Mouse (Mus musculus): ENCODE results near the gene Ces1g.

Ces1g gene

DNA sequence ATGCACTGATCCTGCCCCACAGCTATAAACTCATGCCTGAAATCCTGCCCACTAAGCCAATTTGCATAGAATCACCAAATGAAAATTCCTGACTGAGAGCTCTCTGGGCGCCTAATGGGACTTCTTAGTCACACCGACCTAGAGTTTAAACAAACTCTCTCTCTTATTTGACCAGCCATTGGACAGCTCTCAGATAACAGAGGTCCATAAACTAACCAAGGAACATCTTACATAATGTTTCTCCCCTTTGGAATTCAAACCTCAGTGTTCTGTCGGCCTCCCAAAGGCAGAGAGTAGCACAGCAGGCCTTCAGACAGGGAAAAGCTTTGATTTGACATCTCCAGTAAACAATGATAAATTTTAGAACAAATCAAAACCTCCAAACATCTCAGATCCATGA is at the start of gene Ces1g:
Gene Ces1g (minus strand): TSS at position 102 of the 400 bp plus-strand sequence.
- DNase-seq (ENCODE audit: low spot score) = no peak

DNA sequence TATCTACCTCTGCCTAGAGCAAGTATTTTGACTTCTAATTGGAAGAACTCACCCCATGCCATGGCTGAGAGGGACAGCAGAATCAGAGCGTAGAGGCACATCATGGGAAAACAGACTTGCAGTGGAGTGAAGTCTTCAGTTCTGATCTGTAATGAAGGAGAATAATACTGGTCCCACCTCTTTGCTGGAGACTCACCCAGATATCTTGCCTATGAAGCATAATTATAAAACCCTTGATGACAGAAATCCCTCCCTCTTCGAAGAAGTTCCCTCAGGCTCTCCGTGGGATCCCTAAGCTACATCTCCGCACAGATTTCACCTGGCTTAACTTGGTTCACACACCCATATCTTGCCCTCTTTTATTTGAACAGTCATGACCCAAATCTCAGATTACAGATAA is 42.5 kb upstream of the Ces1g start, which contains the start of gene Ces1h:
Gene Ces1h (minus strand): TSS at position 101 of the 400 bp plus-strand sequence.
- DNase-seq (ENCODE audit: low spot score) = no peak

DNA sequence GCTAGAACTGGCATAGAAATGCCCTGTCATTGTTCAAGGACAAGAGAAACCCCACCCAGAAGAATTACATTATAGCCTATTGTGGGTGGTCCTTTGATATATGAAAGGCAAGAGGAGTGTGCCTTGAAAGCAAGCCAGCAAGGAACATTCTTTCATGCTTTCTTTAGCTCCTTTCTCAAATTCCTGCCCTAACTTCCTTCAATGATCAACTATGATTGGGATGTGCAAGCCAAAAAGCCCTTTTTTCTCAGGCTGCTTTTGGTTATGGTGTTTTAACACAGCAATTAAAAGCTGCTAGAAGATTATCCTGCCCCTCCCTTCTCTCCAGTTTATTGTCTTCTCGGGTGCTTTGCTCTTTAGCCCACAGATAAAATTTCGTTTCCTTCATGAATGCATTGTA is 32.4 kb upstream of the Ces1g start:
- DNase-seq (ENCODE audit: low spot score) = no peak

DNA sequence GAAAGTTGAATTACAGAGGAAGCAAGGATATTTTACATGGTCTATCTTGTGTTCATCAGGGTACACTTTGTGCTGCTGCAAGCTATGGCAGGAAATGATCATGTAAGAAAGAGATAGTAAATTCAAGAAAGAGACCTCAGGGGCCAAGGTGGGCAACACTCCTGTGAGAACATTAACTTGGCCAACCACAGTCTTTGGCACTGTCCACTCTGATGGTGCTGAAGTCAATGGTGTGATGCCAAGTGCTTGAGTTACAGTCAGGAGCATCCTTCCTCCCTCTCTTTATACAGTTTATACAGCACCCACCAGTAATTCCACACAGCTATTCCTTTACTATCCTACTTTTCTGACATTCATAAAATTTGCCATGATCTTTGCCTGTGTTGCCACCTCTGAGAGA is 23.0 kb upstream of the Ces1g start:
- DNase-seq (ENCODE audit: low spot score) = no peak

DNA sequence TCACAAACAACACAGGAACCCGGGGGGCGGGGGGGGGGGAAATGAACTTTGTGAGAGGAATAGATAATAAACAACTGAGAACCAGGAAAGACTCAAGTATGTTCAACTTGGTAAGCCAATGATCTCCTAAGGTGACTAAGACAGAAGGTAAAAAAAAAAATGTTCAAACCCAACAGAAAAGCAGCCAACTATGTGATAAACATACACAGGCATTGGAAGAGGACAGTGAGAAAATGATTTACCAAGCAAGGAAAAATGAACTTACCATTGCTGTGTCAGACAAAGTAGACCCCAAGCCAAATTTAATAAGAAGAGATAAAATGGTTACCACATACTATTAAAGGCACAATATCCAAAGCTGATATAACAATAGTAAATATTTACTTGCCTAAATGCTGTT is 2.4 kb upstream of the Ces1g start:
- DNase-seq (ENCODE audit: low spot score) = no peak

DNA sequence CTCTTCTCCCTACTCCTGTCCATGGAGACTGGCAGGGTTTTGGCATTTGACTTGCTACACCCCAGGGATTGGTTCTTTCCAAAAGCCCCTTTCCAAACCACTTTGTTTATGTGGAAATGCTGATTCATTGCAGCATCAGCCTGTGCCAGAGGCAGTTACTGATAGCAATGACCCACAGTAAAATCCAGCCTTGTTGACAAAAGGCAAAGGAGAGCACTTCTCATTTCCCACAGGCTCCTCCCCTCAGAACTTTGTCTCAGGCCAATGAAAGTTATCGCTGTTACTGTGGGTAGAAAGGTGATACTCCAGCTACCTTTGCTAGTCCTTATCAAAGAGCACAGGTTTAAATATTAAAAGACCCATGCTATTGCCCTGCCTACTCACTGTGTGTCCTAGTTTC is 4.4 kb downstream of the Ces1g start:
- no peak for DNase-seq (ENCODE audit: low spot score)

DNA sequence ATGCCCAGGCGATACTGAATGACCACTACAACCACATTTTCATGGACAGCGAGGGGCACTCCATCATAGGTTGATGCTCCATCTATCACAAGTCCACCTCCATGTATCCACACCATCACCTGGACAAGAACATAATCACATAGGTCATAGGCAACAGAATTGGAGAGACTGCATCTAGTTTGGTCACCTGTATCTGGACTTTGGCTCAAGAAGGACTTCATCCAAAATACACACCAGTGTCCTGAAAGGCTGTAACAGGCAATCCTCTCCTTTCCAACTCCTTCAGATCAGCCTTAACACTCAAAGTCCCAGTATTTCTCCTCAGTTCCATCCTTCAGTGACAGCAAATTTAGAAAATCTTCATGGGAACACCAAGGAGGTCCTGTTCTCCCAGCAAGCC is 6.0 kb downstream of the Ces1g start:
- DNase-seq (ENCODE audit: low spot score) = no peak

DNA sequence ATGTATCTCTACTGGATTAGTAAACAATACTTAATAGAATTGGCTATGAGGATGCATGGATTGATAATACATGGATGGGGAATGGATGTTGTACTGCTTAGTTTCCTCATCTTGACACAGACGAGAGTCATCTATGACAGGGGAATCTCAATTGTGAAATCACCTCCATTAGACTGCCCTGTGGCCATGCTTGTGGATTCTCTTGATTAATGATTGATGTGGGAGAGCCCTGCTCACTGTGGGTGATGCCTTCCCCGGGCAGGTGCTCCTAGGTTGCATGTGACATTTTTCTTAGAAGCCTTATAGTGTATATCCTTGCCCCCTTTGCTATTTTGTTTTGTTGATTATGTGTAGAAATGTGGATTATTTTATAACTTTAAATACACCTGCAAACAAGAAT is 12.0 kb downstream of the Ces1g start:
- DNase-seq (ENCODE audit: low spot score) = no peak

DNA sequence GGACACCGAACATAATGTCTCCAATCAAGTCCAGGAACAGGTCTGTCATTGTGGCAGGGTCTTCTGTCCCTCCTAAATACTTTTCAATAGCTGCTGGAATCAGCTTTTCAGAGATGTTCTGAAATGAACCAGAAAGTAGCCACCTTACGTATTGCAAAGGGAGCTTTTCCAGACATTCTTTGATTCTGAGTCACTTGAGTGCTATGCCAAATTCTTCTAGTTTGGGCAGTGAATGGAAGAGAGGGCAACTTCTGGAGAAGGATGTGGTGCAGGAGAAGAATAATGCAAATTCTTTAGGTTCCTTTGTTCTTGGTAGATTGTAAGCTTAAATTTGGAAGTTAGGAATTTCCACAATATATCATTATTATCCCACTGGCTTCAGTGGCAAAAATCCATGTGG is 20.1 kb downstream of the Ces1g start:
- no peak for DNase-seq (ENCODE audit: low spot score)

DNA sequence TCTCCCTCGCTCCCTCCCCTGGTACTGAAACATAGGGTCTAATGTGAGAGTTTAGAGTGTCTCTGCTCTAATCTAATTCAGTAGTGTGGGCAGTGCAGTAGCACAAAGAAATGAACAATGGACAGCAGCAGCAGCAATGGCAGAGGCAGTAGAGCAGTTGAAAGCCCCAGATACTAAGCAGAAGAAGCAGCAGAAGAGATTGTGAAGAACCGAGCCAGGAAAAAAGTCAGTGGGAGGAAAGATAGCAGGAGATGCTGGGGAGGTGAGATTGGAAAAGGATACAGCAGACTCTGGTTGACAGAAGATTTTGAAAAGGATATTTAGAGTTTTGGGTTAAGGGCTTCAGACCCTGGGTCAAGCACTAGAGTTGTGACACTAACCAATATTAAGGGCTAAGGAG is 21.6 kb downstream of the Ces1g start:
- no peak for DNase-seq (ENCODE audit: low spot score)

DNA sequence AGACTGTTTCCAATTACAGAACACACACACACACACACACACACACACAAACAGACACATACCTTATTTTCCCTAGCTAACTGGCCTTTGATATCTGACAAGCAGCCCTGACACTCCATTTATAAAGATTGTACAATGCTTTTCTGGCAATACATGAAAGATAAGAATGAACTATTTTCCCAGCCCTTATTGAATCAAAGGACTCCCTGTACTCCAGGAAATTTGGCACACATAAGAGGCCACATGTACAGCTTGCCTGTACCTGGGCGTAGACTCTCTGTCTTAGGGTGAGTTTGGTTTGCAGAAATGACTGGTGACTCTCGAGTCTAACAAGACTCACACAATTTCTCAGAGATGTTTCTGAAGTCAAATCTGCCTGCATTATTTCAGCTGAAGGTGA is 53.2 kb downstream of the Ces1g start:
- DNase-seq (ENCODE audit: low spot score) = no peak

DNA sequence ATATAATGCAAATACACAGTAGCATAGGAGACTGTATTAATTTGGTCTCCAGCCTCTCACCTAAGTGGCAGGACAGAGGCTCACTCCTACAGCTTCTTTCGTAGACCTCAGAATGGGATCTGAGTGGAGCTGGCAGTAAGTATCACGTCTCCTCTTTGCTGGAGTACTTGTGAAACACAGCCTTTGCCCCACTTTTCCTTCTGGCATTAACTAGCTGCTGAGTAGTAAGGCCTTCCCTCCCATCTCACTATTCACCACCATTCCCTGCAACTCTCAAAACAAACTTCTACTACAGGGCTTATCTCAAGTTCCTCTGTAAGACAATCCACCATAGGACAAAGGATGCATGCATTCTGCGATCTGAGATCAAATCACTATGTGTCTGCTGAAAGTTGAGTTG is 54.8 kb downstream of the Ces1g start:
- DNase-seq (ENCODE audit: low spot score) = no peak

DNA sequence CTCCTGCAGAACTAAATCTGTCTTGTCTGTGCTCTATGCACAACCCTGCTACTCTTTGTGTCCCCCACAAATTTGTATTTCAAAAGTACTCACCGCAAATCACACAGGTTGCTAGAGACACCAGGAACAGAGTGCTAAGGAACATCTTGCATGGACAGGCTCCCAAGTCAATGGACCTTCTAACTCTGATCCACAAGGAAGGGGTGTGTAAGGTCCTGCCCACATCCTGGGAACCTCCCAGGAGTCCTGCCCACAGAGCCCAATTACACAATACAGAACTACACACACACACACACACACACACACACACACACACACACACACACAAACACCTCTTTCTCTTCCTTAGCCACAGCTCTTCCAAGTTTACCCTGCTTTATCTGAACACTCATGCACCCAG is 57.6 kb downstream of the Ces1g start, which contains the start of gene Ces1f:
Gene Ces1f (minus strand): TSS at position 192 of the 400 bp plus-strand sequence.
- no peak for DNase-seq (ENCODE audit: low spot score)

DNA sequence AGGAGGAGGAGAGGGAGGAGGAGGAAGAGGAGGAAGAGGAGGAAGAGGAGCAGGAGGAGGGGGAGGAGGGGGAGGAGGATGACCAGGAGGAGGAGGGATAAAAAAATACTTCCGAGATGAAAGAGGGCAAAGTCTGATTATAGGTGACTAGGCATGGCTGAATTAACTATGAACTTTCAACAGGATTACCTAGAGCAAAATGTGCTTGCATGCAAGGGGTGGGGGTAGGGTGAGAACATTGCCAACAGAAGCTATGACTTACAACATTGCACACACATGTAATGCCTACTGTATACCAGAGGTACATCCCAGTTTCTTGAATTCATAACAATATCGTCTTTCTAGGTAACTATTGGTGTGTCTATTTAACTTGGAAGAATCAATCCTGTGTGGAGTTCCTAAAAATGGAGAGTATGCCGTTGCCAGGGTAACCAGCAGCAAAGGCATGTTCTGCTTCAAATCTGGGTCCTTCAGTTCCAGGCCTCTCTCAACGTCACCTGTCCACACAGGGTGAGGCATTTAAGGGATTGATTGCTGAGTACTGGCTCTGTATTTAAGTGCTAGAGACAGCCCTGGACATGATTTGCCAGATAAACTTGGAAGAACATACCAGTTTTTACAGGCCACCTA is 58.8 kb downstream of the Ces1g start:
- no peak for DNase-seq (ENCODE audit: low spot score)

DNA sequence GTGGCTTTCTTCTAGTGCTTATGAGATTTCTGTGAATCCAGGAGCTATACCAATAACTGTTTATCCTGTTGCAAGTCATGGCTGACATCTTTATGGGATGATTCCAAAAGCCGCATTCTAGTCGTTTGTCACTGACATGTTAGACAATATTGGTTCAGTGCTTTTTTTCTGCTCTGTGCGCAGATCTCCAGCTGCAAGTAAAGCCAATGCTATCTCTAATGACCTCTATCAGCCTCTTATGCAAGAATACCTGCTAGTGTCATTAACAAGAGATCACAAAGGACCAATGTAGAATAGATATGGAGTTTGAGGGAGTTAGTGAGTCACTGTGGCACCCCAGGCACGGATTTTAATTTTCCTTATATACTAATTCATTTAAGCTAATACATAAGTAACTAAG is 62.5 kb downstream of the Ces1g start:
- DNase-seq (ENCODE audit: low spot score) = no peak

DNA sequence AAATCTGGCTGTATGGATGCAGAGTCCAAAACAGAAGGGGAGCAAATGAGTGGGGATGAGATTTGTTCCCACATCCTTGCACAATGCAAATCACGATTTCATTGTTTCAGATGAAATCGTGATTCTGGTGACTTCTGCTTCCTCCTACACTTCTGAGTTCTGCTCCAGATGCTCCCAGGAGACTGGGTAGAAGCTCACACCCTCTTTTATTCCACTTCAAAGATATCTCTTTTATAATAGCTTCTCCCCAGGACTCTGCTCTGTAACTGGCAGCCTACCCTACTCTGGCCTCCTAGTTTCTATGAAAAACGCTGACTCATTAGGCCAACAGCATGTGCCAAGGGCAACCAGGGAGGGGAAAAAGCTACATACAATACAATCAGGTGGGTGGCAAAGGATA is 63.8 kb downstream of the Ces1g start:
- DNase-seq (ENCODE audit: low spot score) = no peak

DNA sequence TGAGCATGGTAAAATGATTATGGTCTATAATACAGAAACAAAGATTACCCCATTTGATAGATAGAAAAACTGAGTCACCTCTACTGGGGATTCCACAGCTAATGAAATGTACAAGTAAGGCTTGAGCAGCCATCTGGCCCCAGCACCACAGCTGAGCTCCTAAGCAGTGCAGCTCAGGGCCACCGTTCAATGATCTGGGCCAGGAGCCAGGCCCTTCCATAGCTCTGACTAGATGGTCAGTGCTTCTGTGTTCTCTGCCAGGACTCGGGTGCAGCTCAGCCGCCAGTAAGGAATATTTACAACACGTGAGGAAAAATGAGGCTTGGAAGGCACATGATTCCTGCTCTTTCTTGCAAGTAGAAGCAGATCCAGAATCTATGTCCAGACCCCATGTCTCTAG is 64.4 kb downstream of the Ces1g start:
- DNase-seq (ENCODE audit: low spot score) = no peak

DNA sequence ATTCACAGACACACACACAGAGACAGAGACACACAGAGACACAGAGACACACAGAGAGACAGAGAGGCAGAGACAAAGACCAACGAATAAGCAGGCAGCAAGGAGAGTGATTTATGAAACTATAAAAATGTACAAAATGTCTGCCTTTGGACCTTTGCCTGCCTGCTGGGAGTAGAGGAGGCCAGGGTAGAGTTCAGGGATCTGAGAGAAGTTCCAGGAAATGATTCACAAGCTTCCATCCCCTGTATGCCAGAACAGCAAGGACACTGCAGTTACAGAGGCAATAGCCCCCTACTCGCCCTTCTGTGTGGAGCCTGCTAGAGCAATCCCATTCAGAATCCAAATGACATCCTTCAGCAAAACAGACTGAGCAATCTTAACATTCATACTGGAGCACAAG is 75.7 kb downstream of the Ces1g start:
- DNase-seq (ENCODE audit: low spot score) = no peak

DNA sequence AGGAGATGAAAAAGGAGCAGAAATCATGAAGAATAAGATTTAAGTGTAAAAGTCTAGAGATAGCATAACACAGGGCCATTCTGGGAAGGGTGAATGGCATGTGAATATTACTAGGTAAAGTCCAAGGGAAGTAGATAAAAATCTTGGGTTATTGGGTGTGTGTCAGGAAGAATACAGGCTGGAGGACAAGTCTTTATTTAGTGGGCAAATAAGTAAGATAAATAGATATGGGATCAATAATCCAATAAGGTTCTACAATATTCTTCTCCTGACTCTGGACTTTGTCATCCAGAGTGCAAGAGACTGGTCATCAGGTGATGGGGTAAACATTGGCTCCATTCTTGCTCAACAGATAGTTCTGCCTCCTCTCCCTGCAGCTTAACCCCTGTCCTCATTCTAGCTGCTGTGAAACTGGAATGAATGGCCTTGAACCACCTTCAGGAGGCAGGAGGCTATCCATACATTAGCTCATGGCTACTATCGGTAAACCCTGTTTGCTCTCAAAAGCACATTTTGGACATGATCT is 84.6 kb downstream of the Ces1g start:
- DNase-seq (ENCODE audit: low spot score) = no peak
